Mouse (Mus musculus) common myeloid progenitor, adult 5-6 weeks (primary cell): ENCODE measurements around the gene Dpy19l2. TPM values are rescaled to one million over a fixed set of nuclear protein-coding genes. Genes with fewer than 3 reads are reported as not detected.
"Not testable (repeated sequence)": the region's sequence is repeated elsewhere in the genome, so short reads cannot be mapped to it uniquely, and the experiment has no call there.

ENCODE experiments used
- ATAC-seq: replicated peaks from 2 replicates; pipeline ENCODE4 v1.8.0; 2016; ENCODE audit warnings: low read depth, mild to moderate bottlenecking, moderate TSS enrichment, inconsistent platforms; ENCODE audit not compliant: poor library complexity, severe bottlenecking
- total RNA-seq: library from RNA; stranded (forward); fragments of 200-1000, 187-1606 nt; gene quantifications from 2 replicates; pipeline ENCODE4 v1.2.3, GENCODE M21; 2017

The Dpy19l2 gene
- total RNA-seq, result not detected in 2 replicates

DNA sequence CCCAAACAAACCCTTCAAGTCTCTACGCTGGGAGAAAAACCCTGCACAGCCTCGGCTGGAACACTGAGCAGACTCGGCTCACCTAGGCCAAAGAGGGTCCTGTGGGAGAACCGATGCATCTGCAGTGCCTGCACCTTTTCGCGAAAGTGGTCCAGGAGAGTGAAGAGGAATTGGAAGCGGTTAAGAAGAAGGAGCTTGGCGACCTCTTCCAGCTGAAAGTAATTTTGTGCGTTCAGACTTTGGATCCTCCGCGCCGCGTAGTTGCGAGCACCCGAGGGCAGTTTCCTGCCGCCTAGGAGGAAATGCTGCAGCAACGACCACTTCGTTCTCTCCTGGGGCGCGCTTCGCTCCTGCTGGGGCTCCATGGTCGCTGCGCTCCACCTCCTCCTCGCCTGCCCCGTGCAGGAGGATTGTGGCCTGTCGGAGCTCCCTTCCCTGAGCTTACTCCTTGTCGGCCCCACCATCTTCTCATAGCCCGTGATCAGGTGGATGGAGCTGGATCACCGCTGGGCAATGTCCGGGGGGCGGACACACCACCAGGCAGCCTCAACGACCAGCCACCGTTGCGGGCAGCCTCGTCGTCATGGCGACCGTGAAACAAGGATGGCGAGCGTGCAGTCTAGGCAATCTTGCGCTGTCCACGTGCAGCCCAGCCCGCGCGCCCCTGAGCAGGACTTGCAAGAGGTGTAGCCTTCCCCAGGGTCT lies at the start of gene Dpy19l2:
Dpy19l2 (minus strand) TSS at position 594 of the 705 bp plus-strand sequence.
- ATAC-seq, result peak; percentile 39

DNA sequence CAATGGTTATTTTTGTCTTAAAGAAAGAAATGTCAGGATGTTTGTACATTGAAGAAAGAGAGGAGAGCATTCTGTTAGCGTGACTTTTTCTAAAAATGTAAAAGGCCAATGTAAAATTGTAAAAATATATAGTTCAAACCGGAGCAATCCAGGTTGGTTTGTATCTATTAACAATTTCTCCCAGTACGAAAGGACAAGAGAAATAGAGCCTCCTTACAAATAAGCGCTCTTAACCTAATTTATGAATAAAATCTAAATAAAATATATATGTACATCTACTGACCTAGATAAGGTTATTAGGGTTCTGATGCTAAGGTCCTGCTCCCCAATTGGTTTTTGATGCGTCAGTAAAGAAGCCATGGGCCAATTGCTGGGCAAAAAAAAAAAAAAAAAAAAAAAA lies 48.9 kb upstream of the Dpy19l2 start:
- peak; percentile 82 for ATAC-seq

DNA sequence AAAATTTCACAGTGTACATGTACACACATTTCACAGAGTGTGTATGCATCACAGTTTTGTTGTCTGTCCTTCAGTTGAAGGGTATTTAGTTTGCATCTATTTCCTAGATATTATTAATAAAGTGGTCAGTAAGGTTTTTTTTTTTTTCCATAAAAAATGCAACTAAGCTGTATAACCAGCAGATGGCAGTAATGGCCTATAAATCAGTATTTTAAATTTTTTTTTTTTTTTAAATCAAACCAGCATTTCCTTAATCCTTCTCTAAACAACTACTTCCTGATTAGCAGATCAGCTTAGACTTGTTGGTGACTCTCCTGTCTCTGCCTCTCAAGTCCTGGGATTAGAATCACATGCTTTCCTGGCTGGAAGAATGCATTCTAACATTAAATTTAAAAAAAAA lies 5.2 kb upstream of the Dpy19l2 start:
- ATAC-seq, result 0 out of 2 replicates have a peak, but pooled peaks have one; percentile 39

DNA sequence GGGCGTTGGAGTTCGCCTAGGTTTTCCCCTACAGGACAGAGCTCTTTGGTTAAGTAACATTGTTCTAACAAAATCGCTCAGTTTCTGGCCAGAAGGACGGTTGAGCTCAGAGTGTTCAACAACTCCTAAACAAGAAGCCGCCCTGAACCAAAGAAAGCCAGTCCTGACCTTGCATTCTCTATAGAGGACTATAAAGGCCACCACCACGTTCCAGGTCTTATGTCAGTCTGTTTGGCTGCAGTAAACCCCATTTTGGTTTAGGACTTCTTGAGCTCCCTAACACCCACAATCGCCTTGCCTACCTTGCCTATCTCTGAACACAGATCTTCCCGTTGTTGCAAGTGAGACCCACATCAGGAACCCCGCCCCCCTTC lies 299 bp upstream of the Dpy19l2 start:
- ATAC-seq, result no peak

DNA sequence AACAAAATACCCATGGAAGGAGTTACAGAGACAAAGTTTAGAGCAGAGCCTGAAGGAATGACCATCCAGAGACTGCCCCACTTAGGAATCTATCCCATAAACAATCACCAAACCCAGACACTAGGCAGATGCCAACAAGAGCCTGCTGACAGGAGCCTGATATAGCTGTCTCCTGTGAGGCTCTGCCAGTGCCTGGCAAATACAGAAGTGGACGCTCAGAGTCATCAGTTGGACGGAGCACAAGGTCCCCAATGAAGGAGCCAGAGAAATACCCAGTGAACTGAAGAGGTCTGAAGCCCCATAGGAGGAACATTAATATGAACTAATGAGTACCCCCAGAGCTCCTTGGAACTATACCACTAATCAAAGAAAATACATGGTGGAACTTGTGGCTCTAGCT lies 58.8 kb downstream of the Dpy19l2 start:
- not testable (repeated sequence) for ATAC-seq

DNA sequence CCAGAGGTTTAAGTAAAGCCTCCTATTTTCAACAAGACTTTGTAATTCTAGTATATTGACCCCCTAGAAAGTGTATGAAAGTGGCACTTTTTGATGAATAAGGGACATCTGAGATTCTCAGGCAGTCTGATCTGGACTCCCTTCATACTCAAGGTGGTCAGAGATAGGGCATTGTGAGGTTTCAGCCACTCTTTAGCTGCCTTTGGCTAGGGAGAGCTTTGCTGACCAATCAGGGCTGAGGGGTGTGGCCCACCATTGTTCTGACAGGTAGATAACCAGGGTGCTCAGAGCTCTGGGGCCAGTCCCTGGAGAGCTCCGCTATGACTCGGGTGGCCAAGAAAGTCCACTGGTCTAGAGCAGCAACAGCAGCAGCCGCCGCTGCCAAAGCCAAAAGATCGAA lies 71.2 kb downstream of the Dpy19l2 start, which contains the start of gene Cypt4:
Cypt4 (plus strand) TSS at position 301 of the 400 bp plus-strand sequence.
- ATAC-seq, result no peak

DNA sequence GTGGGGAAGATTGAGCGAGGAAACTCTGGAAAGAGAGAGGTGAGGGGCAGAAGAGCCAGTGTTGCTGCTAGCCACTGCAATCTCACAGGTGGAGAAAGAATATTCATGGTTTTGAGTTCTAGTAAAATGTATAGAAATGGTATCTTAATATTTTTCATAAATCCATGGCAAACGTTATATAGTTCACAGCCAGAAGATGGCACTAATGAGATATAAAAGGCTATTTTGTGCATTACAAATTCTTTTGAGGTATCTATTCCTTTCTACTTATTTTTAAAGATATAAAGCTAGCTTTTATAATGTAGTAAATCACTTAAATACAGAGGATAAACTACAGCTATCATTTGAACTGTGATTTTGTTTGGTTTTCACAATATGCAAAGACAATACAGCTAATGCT lies 157.9 kb downstream of the Dpy19l2 start:
- ATAC-seq, result no peak

DNA sequence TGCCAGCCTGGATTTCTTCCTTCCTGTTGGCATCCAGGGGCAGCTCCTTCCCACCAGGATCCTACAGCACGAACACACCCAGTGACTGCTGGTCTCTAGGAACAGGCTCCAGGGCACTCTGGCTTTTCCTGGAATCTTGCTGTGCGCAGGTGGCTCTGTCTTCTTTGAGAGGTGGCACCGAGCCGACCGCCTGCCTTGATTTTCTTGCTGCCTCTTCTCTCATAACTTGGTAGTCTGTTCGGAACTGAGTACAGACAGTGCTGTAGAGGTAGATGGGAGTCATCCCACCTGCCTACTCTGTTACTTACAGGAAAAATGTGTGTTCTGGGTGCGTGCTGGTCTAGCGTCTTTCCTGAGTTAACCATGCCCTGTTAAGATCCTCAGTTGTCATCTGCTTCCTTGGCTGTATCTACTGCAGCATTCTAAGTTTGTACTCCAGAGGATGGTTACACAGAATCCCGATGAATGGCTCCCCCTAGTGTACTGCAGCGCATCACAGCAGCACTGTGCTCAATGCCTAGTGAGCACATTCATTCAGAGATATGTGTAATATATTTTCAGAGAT lies 179.4 kb downstream of the Dpy19l2 start:
- ATAC-seq, result peak; percentile 97

DNA sequence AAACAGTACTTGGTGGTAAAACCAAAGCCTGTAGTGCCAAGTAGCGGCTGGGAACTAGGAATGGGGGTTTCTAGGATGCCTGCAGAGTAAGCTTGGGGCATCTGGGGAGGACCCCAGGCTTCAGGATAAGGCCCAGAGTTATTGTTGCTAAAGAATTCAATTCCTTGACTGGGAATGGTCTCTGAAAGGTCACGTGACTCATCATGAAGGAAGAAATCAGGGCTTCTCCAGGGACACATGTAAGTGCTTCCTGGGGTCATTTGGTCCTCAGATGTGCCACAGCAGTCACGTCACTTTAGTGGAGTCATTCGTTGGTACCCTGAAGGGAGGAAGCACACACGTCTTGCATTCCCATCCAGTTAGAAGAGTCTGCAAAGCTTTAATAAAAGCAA lies 182.0 kb downstream of the Dpy19l2 start:
- ATAC-seq, result no peak

DNA sequence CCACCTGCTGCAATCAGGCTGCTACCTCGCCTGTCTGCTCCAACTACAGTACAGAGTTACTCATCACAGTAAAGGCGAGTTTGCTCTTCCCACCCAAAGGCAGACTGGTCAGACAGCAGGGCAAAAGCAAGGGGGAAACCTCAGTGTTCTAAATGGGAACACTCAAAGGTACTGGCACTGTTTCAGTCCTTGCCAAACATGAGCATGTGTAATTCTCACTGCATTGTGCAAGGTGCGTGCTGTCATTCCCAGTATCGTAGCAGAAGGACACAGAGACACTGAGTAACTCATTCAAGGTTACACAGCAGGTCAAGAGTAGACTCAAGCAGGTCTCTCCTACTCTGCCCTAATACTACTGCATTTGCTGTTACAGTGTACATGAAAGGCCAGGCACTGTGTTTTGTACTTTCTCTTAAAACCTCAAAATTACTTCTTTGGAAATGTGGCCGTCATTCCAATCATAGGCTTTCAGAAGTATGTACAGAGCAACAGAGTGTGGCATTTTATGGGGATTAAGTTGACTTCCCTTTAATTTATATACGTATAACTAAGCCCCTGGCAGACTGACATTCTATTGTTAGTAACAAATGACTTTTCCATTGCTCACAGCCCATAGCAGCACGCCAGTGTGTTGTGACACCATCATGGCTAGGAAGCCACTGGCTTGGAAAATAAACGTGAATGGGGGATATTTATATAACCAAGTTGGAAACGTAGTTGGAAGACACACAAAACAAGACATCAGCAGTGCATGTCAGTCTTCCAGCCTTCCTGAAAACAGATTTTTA lies 182.6 kb downstream of the Dpy19l2 start:
- ATAC-seq, result no peak

DNA sequence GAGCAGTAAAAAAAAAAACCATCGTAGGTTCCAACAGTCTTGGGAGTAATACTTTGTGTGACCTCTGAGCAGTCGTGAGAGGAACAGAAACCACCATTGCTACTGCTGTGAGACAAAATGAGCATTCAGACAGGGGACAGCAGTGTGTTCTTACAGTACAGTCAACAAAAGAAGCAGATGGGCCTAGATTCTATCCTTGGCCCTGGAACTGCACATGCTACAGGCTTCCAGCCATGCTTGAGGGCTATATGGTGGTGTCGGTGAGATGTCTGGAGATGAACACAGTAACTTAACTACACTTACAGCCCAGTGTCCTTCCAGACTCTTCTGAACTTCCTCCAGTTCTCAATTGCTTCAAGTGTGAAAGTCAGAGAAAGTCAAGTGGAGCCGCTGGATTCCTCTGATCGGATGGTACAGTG lies 184.0 kb downstream of the Dpy19l2 start:
- peak; percentile 61 for ATAC-seq

DNA sequence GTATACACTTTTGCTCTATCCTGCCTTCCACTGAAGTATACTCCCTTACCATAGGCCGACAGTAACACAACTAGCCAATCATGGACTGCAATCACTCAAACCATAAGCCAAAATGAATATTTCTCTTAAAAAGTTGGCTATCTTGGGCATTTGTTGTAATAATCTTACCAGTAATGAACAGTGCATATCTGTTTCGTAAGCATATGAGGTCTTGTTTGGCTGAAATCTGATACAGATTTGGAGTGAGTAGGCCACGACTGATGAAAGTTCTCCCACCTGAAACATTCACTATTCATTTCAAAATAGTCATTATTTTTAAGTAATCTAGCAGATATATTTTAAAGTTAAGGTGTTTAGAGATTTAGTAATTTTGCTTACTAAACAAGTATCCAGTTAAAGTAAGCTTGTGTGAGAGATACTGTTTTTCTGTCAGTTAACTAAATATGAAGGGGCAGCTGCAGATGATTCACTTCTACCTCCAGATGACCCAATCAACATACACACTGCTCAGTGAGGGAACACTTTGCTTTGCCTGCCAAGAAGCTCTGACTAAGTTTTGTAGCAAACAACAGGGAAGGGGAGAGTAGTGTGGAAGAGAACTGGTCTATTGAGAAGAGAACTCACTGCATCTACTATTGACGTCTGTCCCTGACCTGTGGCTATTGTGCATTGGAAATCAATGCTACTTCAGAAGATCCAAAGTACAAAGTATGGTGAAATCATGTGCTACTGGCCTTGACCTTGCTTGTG lies 184.5 kb downstream of the Dpy19l2 start:
- no peak for ATAC-seq

DNA sequence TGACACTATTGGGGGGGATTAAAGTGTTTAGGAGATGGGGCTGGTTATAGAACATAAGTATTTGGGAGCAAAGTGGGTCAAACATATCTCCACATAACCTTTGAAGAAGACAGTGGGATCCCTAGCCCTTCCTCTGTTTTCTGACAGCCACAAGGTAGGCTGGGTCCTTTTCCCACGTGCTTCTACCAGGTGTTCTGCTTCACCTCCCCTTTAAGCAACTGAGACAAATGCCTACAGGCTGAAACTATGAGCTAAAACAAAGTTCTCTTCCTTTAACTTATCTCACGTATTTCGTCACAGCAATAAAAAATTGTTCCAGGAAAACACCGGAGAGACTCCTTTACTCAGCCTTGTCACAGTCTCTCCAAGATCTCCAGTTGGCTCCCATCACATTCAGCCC lies 187.2 kb downstream of the Dpy19l2 start:
- ATAC-seq, result no peak

Other genes with a start within 250 kb of the Dpy19l2 start
- gene Dpy19l1, start 193.2 kb downstream of the Dpy19l2 start, total RNA-seq, result 69.0 and 74.7 TPM in 2 replicates
- gene Cypt4, start 71.1 kb downstream of the Dpy19l2 start, total RNA-seq, result not detected in 2 replicates
- not detected in 2 replicates for gene Tbx20, start 78.0 kb upstream of the Dpy19l2 start, total RNA-seq